Mouse (Mus musculus) left cerebral cortex, adult 8-10 months (tissue): Measurements from ENCODE around the gene P4ha1. TPM values are rescaled to one million over a fixed set of nuclear protein-coding genes. Genes with fewer than 3 reads are reported as not detected.

Experiments
- total RNA-seq, 4 experiments: library from RNA; stranded (reverse); gene quantifications; 2 replicates each; pipeline ENCODE4 v1.2.4; 2022

The P4ha1 gene
- total RNA-seq, 4 experiments from 2014 or later: 30.4 to 37.8 (median 35.9) TPM

Other genes starting within 250 kb of the P4ha1 start
- gene Sept10, start 101.4 kb upstream of the P4ha1 start, total RNA-seq: 10 to 100 TPM in 1 of 4 experiments, 1 to 10 TPM in 3; 8.9 to 11.2 (median 9.6) TPM
- 10 to 100 TPM in 1 of 4 experiments, 1 to 10 TPM in 3; 6.8 to 10.4 (median 8.3) TPM for gene Sowahc, start 101.3 kb upstream of the P4ha1 start, total RNA-seq
- 10 to 100 TPM; 21.7 to 56.4 (median 45.6) TPM for gene Gm10273, start 72.3 kb downstream of the P4ha1 start, total RNA-seq
- gene Pla2g12b, start 80.4 kb downstream of the P4ha1 start, total RNA-seq: not detected
- under 1 TPM; 0.13 to 0.72 (median 0.19) TPM for gene Oit3, start 118.5 kb downstream of the P4ha1 start, total RNA-seq